Mouse (Mus musculus): ENCODE data around the gene Gpr139. TPM values are rescaled to one million over a fixed set of nuclear protein-coding genes. Genes with fewer than 3 reads are reported as not detected.
A peak's percentile ranks its signal among the peaks of the same experiment; 100 is the strongest.

Gpr139 gene
- total RNA-seq (2021), result not detected
- long read RNA-seq, experiment 1, result 0 reads
- long read RNA-seq, experiment 2, result 0 reads

GRCm38 (mm10) chr7:119184341-119185143 lies at the start of gene Gpr139:
TSS of gene Gpr139 (minus strand) at chr7:119184603.
- DNase-seq (ENCODE audit: low spot score in 2 of 2), result no peak

- no peak for DNase-seq (ENCODE audit: low spot score in 2 of 2)
Measured at GRCm38 (mm10) chr7:119230971-119231370, 46.6 kb upstream of the Gpr139 start.

GRCm38 (mm10) chr7:119222706-119223105 lies 38.3 kb upstream of the Gpr139 start:
- no peak for DNase-seq (ENCODE audit: low spot score in 2 of 2)

- no peak for DNase-seq (ENCODE audit: low spot score in 2 of 2)
Measured at GRCm38 (mm10) chr7:119219121-119219520, 34.7 kb upstream of the Gpr139 start.

GRCm38 (mm10) chr7:119207251-119207650 lies 22.8 kb upstream of the Gpr139 start:
- DNase-seq (ENCODE audit: low spot score in 2 of 2), result no peak

- peak; percentile 38 to 47 for DNase-seq (ENCODE audit: low spot score in 2 of 2)
Measured at GRCm38 (mm10) chr7:119186374-119186773, 2.0 kb upstream of the Gpr139 start.

GRCm38 (mm10) chr7:119185181-119185940 lies 958 bp upstream of the Gpr139 start:
- no peak for DNase-seq (ENCODE audit: low spot score in 2 of 2)

- DNase-seq (ENCODE audit: low spot score in 2 of 2), result no peak
Measured at GRCm38 (mm10) chr7:119181053-119181452, 3.4 kb downstream of the Gpr139 start.

- DNase-seq (ENCODE audit: low spot score in 2 of 2), result no peak
Measured at GRCm38 (mm10) chr7:119160015-119160414, 24.4 kb downstream of the Gpr139 start.

GRCm38 (mm10) chr7:119111771-119112170 lies 72.6 kb downstream of the Gpr139 start:
- DNase-seq (ENCODE audit: low spot score in 2 of 2), result peak; percentile 5 to 20

- peak; percentile 7 to 21 for DNase-seq (ENCODE audit: low spot score in 2 of 2)
Measured at GRCm38 (mm10) chr7:119105878-119106277, 78.5 kb downstream of the Gpr139 start.

- DNase-seq (ENCODE audit: low spot score in 2 of 2), result no peak
Measured at GRCm38 (mm10) chr7:119096583-119096982, 87.8 kb downstream of the Gpr139 start.

Other genes with a start within 250 kb of the Gpr139 start
- 100 to 1,000 TPM; 143 to 170 TPM for gene Gprc5b, start 189.4 kb downstream of the Gpr139 start, total RNA-seq (2021)

Data from adrenal gland, adult 18-20 months (tissue).